Mouse (Mus musculus) G1E (cell line): ENCODE results near the gene Sec24a.

Experiments
- CTCF ChIP-seq: IDR thresholded peaks from 2 replicates; pipeline ENCODE4 v1.5.1; 2012; ENCODE audit warnings: low read depth, low read length, inconsistent platforms, mixed read lengths
- GATA1 ChIP-seq: IDR thresholded peaks from 2 replicates; pipeline ENCODE4 v1.6.1; 2012; ENCODE audit warnings: borderline replicate concordance, low read length, inconsistent platforms, mixed read lengths
- GATA2 ChIP-seq: IDR thresholded peaks from 2 replicates; pipeline ENCODE4 v1.6.1; 2012; ENCODE audit warnings: low read depth, low read length, inconsistent platforms, borderline replicate concordance
- POLR2AphosphoS5 ChIP-seq: IDR thresholded peaks from 2 replicates; pipeline ENCODE4 v1.6.1; 2012; ENCODE audit warnings: low read depth, low read length, inconsistent platforms; ENCODE audit not compliant: insufficient replicate concordance

GRCm38 (mm10) chr11:51768296-51768695 lies 4.9 kb upstream of the Sec24a start:
- TF ChIP-seq CTCF = no peak
- TF ChIP-seq POLR2AphosphoS5 = no peak
- TF ChIP-seq GATA2 = no peak
- TF ChIP-seq GATA1 = no peak
